Mouse (Mus musculus): ENCODE results near the gene Zranb2.

DNA sequence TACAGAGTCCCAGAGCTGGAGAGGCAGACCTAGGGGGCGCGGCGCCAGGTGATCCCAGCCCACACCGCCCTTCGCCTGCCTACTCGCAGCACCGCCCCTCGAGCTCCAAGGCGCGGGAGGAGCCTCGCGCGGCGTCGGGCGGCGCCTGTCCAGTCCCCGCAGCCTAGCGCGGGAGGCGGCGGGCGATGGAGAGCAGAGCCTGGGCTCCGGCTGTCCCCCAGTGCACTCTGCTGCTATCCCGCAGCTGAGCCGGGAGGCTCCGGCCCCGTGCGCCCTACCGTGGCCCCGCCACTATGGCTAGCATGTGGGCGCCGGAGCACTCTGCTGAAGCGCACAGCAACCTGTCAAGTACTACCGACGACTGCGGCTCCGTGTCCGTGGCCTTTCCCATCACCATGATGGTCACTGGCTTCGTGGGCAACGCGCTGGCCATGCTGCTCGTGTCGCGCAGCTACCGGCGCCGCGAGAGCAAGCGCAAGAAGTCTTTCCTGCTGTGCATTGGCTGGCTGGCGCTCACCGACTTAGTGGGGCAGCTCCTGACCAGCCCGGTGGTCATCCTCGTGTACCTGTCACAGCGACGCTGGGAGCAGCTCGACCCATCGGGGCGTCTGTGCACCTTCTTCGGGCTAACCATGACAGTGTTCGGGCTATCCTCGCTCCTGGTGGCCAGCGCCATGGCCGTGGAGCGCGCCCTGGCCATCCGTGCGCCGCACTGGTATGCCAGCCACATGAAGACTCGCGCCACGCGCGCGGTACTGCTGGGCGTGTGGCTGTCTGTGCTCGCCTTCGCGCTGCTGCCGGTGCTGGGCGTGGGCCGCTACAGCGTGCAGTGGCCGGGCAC, 33.0 kb downstream of the Zranb2 start, which contains the start of gene Ptger3:
- TF ChIP-seq CTCF (conservative IDR thresholded peaks at IDR 0.05; ENCODE audit: low read length) (no peak), POU5F1 (IDR thresholded peaks at IDR 0.05; ENCODE audit: borderline replicate concordance, low read length) (no peak), NANOG (IDR thresholded peaks at IDR 0.05; ENCODE audit: borderline replicate concordance, low read length) (no peak)

All from E14TG2a.4 (cell line).